Mouse (Mus musculus): ENCODE results near the gene Nup214.

The Nup214 gene

DNA sequence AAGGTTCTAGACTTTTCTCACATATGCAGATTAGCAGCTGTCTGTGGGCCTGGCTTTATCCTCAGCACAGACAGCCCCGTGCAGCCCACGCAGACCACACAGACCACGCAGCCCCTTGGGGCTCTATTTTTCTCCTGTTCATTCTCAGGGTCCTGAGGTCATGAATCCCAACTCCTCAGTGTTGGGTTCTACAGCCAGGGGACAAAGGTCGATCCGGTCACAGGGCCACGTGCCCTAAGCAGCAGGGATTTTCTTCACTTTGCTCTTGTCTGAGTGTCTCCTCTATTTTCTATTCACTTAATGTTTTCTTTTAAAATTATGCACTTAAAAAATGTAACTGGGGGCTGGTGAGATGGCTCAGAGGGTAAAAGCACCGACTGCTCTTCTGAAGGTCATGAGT is 101.1 kb downstream of the Nup214 start:
- DNase-seq, result no peak

DNA sequence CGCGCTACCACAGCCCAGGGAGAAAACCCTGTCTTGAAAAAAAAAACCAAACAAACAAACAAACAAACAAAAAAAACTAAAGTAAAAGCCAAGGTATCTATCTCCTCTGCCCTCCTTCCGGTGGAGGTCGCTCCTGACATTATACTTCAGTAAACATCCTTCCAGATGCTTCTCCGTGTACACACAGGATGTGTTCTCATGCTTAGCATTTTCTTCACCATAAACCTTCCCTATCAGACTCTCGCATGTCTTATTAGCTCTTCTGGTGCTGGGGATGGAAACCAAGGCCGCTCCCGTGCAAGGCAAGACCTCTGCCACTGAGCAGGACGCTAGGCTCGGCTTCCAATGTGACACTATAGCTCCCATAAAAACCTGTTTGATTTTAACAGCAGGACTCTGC is 103.5 kb downstream of the Nup214 start:
- DNase-seq, result no peak

DNA sequence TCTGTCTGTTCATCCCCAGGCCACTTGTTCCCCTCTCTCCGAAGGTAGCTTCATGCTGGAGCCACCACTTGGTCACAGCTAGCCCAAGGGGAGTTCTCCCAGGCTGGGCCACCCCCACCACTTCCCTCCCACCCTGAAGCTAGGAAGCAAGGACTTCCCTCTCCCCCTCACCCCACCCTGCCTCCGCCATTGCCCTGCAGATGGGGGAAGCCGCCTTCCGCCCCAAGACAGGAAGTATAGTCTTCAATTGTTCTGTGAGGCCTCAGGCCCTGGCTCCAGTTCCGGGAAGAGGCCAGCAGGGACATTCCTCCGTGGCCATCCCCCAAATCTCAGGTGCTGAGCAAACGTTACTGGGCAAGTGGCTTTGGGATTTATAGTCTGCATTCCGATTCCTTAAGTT is 104.3 kb downstream of the Nup214 start:
- no peak for DNase-seq

DNA sequence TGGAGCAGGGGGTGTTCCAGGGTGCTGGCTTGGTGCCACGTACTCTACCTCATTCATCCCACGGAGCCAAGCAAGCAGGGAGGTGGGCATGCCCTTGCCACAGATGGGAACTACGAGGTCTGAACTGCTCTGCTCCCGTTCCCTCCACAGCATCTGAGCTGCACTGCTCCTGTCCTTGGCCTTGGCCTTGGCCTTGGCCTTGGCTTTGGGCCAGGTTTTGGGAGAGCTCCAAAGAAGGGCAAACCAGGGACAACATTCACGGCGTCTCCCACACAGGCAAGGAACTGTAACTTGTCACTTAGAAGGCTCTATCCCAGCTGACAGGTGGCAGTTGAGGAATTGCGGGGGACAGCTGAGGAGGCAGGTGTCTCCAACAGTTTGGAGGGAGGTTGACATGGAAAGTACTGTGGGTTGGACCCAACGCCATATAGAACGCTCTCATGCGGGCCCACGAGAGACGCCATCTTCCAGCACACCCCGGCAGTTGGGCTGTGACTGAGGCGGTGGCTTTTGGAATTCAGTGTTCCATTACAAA is 105.0 kb downstream of the Nup214 start:
- DNase-seq, result no peak

DNA sequence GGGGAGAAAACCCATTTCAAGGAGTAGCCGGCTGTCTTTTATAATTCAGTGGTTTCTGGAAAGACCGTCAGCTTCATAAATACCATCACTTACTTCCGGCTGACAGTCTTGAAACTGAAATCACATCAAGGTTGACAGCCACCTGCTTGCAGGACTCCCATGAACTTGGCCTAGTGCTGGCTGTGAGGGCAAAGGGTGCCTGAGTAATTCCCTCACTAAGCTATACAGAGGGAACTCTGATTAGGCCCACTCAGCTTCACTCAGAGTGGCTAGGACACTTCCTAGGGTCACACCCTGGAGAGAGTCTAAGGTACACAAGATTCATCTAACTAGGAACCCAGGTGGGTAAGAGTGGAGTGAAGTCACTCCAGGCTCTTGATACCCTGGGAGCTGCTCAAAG is 106.4 kb downstream of the Nup214 start:
- DNase-seq, result no peak

DNA sequence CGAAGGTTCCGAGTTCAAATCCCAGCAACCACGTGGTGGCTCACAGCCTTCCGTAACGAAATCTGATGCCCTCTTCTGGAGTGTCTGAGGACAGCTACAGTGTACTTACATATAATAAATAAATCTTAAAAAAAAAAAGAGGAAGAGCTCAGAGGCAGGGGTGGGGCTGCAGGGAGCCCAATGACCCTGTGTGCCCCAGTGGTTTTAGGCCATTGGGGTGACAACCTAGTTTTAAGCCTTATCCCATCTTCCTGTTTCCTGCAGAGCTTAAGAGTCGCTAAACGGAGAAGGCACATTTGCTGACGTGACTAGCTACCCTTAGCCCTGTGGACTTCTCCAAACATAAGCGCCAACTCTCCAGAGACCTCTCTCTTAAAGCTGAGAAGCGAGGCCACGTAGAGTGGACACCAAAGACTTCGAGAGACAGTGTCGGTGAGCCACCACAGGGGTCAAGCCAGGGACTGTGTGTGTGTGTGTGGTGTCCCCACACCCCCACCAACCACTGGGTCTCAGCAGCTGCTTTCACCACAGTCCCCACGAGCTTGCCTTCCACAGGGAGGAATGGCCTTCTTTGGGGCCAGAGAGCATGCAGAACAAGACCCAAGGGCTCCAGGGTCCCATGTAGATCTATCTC is 107.2 kb downstream of the Nup214 start:
- DNase-seq, result no peak

DNA sequence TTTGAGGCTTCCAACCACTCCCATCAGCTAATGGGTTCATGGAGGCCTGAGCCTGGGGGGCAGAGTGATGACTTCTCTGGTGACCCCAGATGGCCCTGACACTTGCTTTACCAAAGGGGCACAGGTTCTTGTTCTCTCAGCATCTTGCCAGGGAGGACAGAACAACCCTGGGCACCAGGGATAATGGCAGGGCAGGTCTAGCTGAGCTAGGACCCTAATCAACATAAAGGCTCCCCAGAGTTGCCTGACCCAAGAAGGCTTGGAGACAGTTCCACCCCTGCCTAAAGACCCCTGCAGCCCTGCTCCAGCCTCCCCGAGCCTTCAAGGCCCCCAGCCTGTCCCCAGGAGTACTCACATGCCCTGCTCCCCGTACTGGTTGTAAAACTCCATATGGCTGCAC is 108.0 kb downstream of the Nup214 start:
- DNase-seq, result no peak

DNA sequence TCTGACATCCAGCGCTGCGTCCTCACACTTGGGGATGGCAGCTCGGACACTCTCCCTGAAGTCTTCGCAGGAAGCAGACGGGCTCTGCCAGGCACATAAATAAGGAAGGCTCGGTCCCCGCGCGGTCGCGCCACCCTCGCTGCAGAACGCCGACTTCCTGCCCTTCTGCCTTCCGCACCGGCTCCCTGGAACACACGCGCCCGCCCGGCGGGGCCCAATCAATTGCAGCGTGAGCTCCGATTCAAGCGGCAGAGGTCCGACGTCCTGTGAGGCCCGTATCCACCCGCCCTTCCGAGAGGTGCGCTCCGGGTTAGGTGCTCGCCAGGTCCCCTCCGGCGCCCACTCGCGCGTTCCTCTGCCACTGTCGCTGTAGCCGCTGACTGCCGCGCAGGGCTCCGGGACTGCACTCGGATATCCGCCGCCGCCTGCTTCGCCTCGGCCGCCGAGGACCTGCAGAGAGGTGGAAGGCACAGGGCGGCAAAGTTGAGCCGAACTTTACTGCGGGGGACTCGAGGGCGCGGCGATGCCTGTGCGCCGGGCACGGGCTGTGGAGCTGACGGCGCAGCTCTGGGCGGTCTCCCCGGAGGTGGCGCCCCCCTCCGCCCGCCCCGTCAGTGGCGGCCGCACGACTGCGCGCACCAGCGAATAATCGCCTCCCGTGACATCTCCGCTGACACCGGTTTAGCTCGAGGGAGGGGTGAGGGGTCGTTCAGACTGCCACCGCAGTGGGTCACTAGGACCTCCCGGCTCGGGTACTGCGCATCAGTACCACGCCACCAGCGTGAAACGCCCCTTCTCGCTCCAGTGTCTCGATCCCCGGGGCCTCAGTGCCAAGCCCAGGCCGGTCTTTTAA is 109.1 kb downstream of the Nup214 start:
- DNase-seq, result peak; percentile 15

DNA sequence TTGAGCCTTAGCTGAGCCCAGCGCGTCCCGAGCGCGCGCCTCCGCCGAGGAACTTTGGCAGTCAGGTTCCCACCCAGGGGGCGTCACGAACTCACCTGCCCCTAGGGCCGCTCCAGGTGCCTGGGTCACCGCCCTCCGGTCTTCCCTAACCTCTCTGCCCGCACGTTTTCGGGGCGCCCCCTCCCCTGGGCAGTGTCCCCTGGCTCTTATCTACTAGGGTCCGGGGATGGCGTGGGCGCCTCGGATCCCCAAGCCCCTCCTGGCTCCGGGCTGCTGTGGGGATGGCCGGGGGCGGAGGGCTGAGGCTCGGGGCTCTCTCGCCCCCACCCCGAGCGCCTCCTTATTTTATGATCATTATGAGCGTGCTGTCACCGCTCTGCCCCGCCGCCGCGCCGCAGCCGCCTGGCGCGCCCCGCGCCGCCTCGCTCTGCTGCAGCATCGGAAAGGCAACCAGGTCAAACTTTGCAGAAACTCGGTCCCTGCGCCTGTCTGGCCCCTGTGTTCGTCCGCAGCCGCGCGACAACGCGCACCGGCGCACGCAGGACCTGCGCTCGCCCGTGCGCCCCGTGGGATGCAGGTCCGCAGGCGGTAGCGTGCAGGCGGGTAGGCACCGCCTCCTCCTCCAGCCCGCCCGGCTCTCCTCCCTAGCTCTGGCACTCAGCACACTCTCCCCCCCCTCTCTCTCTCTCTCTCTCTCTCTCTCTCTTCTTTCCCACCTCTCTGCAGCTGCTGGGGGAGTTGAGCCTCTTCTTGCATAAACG is 110.1 kb downstream of the Nup214 start, which contains the start of gene Fam78a:
Gene Fam78a, minus strand, starts transcription at position 747 of the 761 bp plus-strand sequence.
- peak; percentile 16 for DNase-seq

DNA sequence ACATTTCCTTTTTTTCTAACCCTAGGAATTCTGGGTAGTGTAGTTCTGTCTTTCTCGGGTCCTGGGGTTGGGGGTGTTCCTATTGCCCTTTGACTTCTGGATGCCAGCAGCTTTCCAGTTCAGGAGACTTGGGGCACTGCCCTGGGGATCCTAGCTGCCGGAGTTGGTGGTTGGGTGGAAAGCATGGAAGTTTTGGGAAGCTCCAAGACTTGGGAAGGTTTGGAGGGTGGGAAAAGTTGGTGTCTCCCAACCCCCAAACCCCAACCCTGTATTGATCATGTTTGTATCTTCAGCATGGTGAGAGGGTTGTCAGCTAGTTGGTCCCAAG is 110.6 kb downstream of the Nup214 start:
- DNase-seq, result no peak

DNA sequence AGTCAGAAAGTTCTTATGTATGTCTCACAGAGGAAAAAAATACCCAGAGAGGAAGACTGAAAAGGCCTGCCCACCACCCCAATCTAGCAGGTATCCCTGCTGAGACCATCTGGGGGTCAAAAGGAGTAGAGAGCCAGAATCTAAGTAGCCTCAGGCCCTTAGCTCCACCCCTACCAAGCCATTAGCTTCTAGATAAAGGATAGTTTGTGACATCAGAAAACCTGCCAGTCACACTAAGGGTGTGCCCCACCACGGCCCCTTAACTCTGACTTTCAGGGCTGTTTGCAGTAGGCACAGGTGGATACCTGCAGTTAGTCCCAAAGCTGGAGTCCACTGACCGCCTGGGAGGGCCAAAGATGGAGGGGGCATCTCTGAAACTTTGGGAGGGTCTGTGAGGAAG is 111.0 kb downstream of the Nup214 start:
- DNase-seq, result no peak

DNA sequence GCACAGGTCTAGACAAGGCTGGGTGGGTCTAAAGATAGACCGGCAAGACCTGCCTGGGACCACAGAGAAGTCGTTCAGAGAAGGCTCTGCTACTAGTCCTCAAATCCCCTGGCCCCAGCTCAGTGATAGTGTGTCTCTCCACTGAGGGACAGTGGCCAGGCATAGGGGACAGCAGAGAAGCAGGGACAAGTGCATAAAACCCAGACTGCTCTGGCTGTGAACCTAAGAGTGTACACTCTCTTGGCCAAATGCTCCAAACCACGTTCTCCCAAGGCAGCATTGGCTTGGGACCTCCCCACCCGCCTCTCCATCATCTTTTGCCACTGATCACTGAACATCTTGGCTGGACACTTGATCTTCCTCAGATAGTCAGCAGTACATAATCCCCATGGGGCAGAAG is 113.4 kb downstream of the Nup214 start:
- no peak for DNase-seq

DNA sequence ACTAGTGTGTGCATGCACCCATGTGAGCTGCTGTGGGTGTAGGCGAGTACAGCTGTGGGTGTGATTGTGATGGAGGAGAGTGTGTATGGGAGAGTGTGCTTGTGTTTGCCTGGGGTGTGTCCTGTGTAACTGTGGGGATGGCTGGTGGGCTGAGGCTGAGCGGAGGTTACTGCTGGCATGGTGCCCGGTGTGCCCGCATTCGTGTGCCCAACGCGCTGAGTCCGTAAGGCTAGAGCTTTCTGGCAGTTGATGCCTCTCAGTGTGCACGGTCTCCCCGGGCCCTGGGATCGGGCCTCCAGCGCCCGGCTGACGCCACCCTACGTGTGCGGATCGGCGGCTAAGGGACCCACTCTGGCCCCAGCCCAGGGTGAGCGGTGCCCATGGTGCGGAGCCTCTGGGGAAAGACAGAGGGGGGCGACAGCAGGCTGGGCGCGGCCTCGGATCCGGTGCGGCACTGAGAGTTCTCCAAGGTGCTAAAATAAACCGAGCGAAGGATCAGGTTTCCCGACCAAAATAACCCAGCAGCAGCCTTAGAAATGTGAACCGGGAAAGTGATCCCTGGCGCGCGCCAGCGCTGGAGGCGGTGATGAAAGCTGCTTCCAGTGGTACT is 114.2 kb downstream of the Nup214 start:
- DNase-seq, result peak; percentile 55

DNA sequence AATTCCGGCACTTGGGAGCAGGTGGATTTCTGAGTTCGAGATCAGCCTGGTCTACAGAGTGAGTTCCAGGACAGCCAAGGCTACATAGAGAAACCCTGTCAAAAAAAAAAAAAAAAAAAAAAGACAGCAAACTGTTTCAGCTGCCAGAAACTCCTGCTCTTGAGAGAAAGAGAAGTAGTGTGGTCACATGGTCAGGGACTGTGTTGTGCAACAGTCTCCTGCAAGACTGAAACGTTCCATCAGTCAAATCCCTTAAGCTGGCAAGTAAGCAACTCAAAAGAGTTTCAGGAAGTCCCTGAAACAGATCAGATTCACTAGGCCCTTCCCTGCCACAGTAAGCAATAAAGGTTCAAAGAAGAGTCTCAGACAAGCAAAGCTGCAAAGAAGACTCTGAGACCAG is 115.4 kb downstream of the Nup214 start:
- no peak for DNase-seq

DNA sequence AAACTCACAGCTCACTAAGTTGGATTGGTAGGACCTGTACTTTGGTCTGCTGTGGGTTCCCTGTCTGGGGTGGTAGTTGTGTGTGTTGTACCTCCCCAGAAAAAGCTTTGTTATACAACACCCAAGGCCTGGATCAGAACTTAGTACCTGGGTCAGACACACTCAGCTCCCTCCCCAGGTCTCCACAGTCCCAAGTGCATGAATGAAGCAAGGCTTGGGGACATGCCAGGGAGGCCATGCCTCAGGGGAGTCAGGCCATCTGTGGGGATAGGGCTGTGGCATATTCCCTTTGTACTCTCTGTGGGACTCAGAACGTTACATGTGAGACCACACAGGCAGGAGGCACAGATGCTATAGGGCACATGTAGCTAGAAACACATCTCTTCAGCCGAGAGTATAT is 115.9 kb downstream of the Nup214 start:
- no peak for DNase-seq

DNA sequence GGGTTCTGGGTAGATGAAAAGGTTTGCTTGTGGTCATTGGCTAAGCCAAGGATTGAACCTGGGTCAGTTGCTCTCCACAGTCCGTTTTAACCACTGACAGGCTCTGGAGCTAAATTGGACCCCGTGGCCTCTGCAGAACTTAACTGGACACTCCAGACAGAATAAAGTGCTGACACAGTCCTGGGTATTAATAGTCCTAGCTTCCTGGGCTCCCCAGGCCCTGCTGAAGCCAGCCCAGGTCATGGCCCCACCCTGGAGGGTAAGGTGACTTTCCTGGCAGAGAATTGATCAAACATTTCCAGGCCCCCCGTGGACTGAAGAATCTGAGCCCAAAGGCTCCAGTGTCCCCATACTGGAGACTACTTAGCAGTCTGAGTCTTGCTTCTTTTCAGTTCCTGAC is 117.7 kb downstream of the Nup214 start:
- DNase-seq, result no peak

DNA sequence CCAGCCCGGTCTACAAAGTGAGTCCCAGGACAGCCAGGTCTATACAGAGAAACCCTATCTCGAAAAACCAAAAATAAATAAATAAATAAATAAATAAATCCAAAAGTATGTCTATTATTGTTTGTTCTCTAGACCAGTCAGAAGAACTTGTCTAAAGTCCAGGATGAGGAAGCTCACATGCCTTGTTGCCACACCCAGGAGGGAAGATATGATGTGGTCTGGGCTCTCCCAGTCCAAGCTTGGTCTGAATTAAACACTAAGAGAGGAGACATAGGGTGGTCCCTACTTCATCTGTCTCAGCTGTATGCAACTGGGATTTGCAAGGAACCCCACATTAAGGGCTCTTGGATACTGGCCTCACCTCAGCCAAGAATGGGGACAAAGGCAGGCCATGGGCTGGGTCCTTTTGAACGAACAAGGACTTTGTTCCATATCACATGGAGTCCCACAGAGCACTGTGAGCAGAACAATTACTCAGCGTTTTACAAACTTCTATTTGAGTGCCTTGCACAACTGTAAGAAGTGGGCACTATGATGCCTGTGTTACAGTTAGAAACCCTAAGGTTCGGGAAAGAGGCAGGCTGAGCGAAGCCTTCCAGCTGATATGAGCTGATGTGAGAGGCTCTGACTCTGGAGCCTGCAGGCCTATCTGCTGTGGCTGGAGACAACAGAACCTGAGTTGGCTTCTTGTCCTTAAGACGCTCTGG is 119.9 kb downstream of the Nup214 start:
- DNase-seq, result no peak

DNA sequence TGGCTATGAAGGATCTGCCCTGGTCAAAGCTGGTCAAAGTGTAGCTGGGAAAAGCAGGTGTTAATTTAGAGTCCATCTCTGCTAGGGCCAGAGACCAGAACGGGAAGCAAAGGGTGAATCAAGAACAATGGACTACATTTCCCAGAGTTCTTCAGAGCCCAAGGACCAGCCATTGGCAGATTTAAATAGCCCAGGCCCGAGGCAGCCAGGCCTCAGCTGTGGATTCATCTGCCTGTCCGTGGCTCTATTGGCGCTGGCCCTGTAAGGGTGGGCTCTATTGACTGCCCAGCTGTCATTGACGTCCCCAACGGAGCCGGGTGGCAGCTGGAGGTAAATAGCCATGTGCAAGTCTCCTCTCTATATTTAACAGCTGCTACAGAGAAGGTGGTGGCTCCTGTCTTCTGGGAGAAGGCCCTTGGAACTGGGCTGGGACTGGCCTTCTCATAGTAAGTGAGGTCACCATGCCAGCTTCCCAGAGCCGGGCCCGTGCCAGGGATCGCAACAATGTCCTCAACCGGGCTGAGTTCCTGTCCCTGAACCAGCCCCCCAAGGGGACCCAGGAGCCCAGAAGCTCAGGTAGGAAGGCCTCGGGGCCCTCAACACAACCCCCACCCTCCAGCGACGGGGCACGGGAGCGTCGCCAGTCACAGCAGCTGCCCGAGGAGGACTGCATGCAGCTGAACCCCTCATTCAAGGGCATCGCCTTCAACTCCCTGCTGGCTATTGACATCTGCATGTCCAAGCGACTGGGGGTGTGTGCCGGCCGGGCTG is 121.3 kb downstream of the Nup214 start, which contains the start of gene Plpp7:
Gene Plpp7, plus strand, starts transcription at position 178 of the 771 bp plus-strand sequence.
- peak; percentile 69 for DNase-seq

DNA sequence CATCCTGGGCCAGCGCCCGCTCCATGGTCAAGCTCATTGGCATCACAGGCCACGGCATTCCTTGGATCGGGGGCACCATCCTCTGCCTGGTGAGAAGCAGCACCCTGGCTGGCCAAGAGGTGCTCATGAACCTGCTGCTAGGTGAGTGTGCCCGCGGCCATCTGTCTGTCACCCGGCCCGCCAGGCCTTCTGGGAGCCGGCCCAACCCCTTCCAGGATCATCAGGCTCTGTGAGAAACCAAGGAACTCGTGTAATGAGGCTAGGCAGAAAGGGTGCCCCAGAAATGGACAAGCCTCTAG is 121.8 kb downstream of the Nup214 start:
- no peak for DNase-seq

DNA sequence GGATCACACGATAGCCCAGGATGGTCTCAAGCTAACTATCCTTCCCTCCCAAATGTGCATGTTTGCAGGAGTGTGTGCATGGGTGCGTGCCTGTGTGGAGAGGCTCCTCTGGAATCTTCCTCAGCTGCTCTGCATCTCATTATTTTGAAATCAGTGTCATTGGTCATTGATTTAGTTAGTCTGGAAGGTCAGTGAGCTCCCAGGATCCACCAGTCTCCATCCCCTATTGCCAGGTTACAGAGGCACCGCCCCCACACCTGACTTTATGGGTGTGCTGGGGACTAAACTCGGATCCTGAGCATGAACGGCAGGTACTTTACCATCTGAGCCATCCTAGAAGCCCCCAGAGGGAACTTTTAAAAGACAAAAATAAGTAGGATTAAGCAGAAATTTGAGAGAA is 128.7 kb downstream of the Nup214 start:
- DNase-seq, result no peak

DNA sequence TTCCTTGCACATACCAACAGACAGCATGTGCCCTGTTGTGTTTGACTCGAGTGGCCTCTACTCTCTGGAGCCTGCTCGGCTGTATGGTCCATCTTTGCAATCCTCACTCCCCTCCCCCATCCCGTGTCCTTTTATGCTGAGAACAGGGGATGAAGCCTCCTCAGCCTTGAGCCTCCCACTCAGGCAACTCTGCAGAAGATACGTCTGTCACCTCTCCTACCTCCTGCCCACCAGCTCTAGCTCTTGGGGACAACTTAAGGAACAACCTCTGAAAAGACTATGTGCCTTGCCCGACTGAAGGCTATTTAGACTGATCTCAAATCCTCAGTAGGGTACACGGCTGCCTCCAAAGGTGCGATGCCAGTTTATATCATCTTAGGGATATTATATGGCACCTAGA is 129.3 kb downstream of the Nup214 start:
- DNase-seq, result no peak

Data from right cerebral cortex, postnatal 4 days (tissue).